Mouse (Mus musculus) midbrain, embryonic 13.5 days (tissue): ENCODE data around the gene Itgb2. TPM values are rescaled to one million over a fixed set of nuclear protein-coding genes. Genes with fewer than 3 reads are reported as not detected.
A peak's percentile ranks its signal among the peaks of the same experiment; 100 is the strongest.

ENCODE experiments used
- ATAC-seq: fragments of 200-750 bp; cut with Nextera tagmentation; 2 replicates; pipeline ENCODE4 v1.8.0; 2017; ENCODE audit warnings: mild to moderate bottlenecking, moderate TSS enrichment, moderate library complexity
- H3K27ac ChIP-seq: fragments of 300-500 bp; sonication (generic); 2 replicates; pipeline ENCODE4 v1.5.1; 2015; ENCODE audit warnings: inconsistent platforms, mild to moderate bottlenecking, moderate library complexity
- H3K27me3 ChIP-seq: fragments of 300-500 bp; sonication (generic); 2 replicates; pipeline ENCODE4 v1.6.1; 2015; ENCODE audit warnings: mild to moderate bottlenecking, inconsistent platforms
- H3K36me3 ChIP-seq: fragments of 300-500 bp; sonication (generic); 2 replicates; pipeline ENCODE4 v1.6.1; 2015; ENCODE audit warnings: mild to moderate bottlenecking, inconsistent platforms
- H3K4me1 ChIP-seq: fragments of 300-500 bp; sonication (generic); replicated peaks from 2 replicates; pipeline ENCODE4 v1.6.1; 2015; ENCODE audit warnings: inconsistent platforms
- H3K4me2 ChIP-seq: fragments of 300-500 bp; sonication (generic); replicated peaks from 2 replicates; pipeline ENCODE4 v1.6.1; 2015; ENCODE audit warnings: moderate library complexity, mild to moderate bottlenecking, inconsistent platforms
- H3K4me3 ChIP-seq: fragments of 300-500 bp; sonication (generic); replicated peaks from 2 replicates; pipeline ENCODE4 v1.5.1; 2015; ENCODE audit warnings: mild to moderate bottlenecking, inconsistent platforms
- H3K9ac ChIP-seq: fragments of 300-500 bp; sonication (generic); replicated peaks from 2 replicates; pipeline ENCODE4 v1.6.1; 2015; ENCODE audit warnings: mild to moderate bottlenecking, inconsistent platforms
- H3K9me3 ChIP-seq: fragments of 300-500 bp; sonication (generic); 2 replicates; pipeline ENCODE4 v1.6.1; 2016; ENCODE audit warnings: mild to moderate bottlenecking, inconsistent platforms
- WGBS: fragments of 180-500 bp; shearing (Covaris S2); methylation state at CpG from one replicate; pipeline ENCODE4 v1.1.7; 2015; 5-methylcytosine and 5-hydroxymethylcytosine counted together
- polyA plus RNA-seq: library from polyadenylated mRNA; unstranded; fragments of >200 nt; fragmentation: Nextera tagmentation; extraction: Ambion mirVana; gene quantifications from 2 replicates; pipeline ENCODE4 v1.2.1, GENCODE M21; 2015

Gene Itgb2
- polyA plus RNA-seq, 1 experiment from 2014 or later = 0.87 TPM

GRCm38 (mm10) chr10:77604111-77604510 lies 74.1 kb downstream of the Itgb2 start:
- no peak overlapping the region for H3K4me2 ChIP-seq
- no peaks in the 10 kb centered on the region for H3K27me3 ChIP-seq
- peaks cover 3% of the 10 kb centered on the region for H3K36me3 ChIP-seq

GRCm38 (mm10) chr10:77604958-77605357 lies 74.9 kb downstream of the Itgb2 start:
- Histone ChIP-seq H3K9ac (no peak overlapping the region), H3K4me1 (peaks cover 22% of the 10 kb centered on the region), H3K36me3 (peaks cover 5% of the 10 kb centered on the region), H3K27me3 (no peaks in the 10 kb centered on the region), H3K9me3 (no peaks in the 10 kb centered on the region), H3K4me2 (no peak overlapping the region), H3K4me3 (no peak overlapping the region), H3K27ac (0 out of 2 replicates have a peak overlapping the region, but pooled peaks have one; percentile 92)
- ATAC-seq = no peak
- WGBS = 93% methylated on average over 5 of the region's 5 CpGs

More at GRCm38 (mm10) chr10:77604111-77604510, 74.1 kb downstream of the Itgb2 start:
- WGBS = 95% methylated on average over 6 of the region's 6 CpGs
- Histone ChIP-seq H3K27ac (no peak overlapping the region), H3K9me3 (no peaks in the 10 kb centered on the region), H3K4me3 (no peak overlapping the region), H3K4me1 (peaks cover 22% of the 10 kb centered on the region), H3K9ac (no peak overlapping the region)
- ATAC-seq = no peak

- H3K4me3 ChIP-seq = peak overlapping the region; percentile 76
- H3K27ac ChIP-seq = peak overlapping the region; percentile 92
- peak; percentile 21; the same call in 1 of the 2 replicates for ATAC-seq
- H3K36me3 ChIP-seq = peaks cover 9% of the 10 kb centered on the region
- peaks cover 22% of the 10 kb centered on the region for H3K4me1 ChIP-seq
- H3K9ac ChIP-seq = peak overlapping the region; percentile 85; the same call in 1 of the 2 replicates
- H3K4me2 ChIP-seq = peak overlapping the region; percentile 79
- H3K9me3 ChIP-seq = no peaks in the 10 kb centered on the region
- H3K27me3 ChIP-seq = no peaks in the 10 kb centered on the region
- WGBS = 32% methylated on average over 1 of the region's 1 CpGs
Observed at GRCm38 (mm10) chr10:77605368-77605767, 75.3 kb downstream of the Itgb2 start.

GRCm38 (mm10) chr10:77605908-77606826 lies 76.1 kb downstream of the Itgb2 start, which contains the start of the genes Sumo3 and Gm49325:
Gene Sumo3 (plus strand): TSS chr10:77606097.
Gene Gm49325 (plus strand): TSS chr10:77606197.
- Histone ChIP-seq H3K9ac (peak within 1 kb of the TSS; percentile 85), H3K36me3 (peaks cover 17% of the 10 kb centered on the region), H3K4me2 (peak within 1 kb of the TSS; percentile 79), H3K27me3 (no peaks in the 10 kb centered on the region), H3K27ac (peak within 1 kb of the TSS; percentile 92), H3K9me3 (no peaks in the 10 kb centered on the region), H3K4me3 (peak within 1 kb of the TSS; percentile 76), H3K4me1 (peaks cover 22% of the 10 kb centered on the region)
- peak; percentile 85 for ATAC-seq
- WGBS = 1% methylated on average over 113 of the region's 119 CpGs

- Histone ChIP-seq H3K4me2 (peak overlapping the region; percentile 79), H3K36me3 (peaks cover 24% of the 10 kb centered on the region), H3K9me3 (no peaks in the 10 kb centered on the region), H3K4me1 (peaks cover 25% of the 10 kb centered on the region), H3K9ac (peak overlapping the region; percentile 85), H3K27me3 (no peaks in the 10 kb centered on the region), H3K27ac (peak overlapping the region; percentile 92), H3K4me3 (peak overlapping the region; percentile 76)
- WGBS = 51% methylated on average over 7 of the region's 7 CpGs
- ATAC-seq = peak; percentile 62
Observed at GRCm38 (mm10) chr10:77606855-77607254, 76.8 kb downstream of the Itgb2 start.

GRCm38 (mm10) chr10:77607441-77607840 lies 77.4 kb downstream of the Itgb2 start:
- H3K27ac ChIP-seq = no peak overlapping the region
- 77% methylated on average over 5 of the region's 5 CpGs for WGBS
- peak overlapping the region; percentile 85; the same call in 1 of the 2 replicates for H3K9ac ChIP-seq

GRCm38 (mm10) chr10:77608589-77608988 lies 78.5 kb downstream of the Itgb2 start:
- H3K9ac ChIP-seq = no peak overlapping the region
- no peak overlapping the region for H3K4me2 ChIP-seq
- H3K27ac ChIP-seq = no peak overlapping the region
- no peak overlapping the region for H3K4me3 ChIP-seq
- H3K9me3 ChIP-seq = no peaks in the 10 kb centered on the region
- WGBS = 78% methylated on average over 8 of the region's 8 CpGs
- H3K27me3 ChIP-seq = no peaks in the 10 kb centered on the region
- H3K36me3 ChIP-seq = peaks cover 41% of the 10 kb centered on the region
- ATAC-seq = no peak
- H3K4me1 ChIP-seq = peaks cover 25% of the 10 kb centered on the region

More at GRCm38 (mm10) chr10:77607441-77607840, 77.4 kb downstream of the Itgb2 start:
- H3K4me3 ChIP-seq = peak overlapping the region; percentile 76
- ATAC-seq = no peak
- H3K27me3 ChIP-seq = no peaks in the 10 kb centered on the region
- H3K9me3 ChIP-seq = no peaks in the 10 kb centered on the region
- H3K4me1 ChIP-seq = peaks cover 25% of the 10 kb centered on the region
- H3K36me3 ChIP-seq = peaks cover 29% of the 10 kb centered on the region
- H3K4me2 ChIP-seq = peak overlapping the region; percentile 79

GRCm38 (mm10) chr10:77610221-77610961 lies 80.3 kb downstream of the Itgb2 start:
- WGBS = 94% methylated on average over 8 of the region's 8 CpGs
- H3K9me3 ChIP-seq = no peaks in the 10 kb centered on the region
- no peak overlapping the region for H3K4me3 ChIP-seq
- no peak overlapping the region for H3K27ac ChIP-seq
- peaks cover 58% of the 10 kb centered on the region for H3K36me3 ChIP-seq
- no peak overlapping the region for H3K4me2 ChIP-seq
- ATAC-seq = no peak
- peaks cover 25% of the 10 kb centered on the region for H3K4me1 ChIP-seq
- H3K27me3 ChIP-seq = no peaks in the 10 kb centered on the region
- H3K9ac ChIP-seq = peak overlapping the region; percentile 33; the same call in 1 of the 2 replicates

GRCm38 (mm10) chr10:77613409-77613808 lies 83.4 kb downstream of the Itgb2 start:
- peaks cover 7% of the 10 kb centered on the region for H3K4me1 ChIP-seq
- H3K27me3 ChIP-seq = no peaks in the 10 kb centered on the region
- H3K9me3 ChIP-seq = no peaks in the 10 kb centered on the region
- H3K27ac ChIP-seq = no peak overlapping the region
- no peak overlapping the region for H3K4me3 ChIP-seq
- H3K36me3 ChIP-seq = peaks cover 88% of the 10 kb centered on the region
- WGBS = 96% methylated on average over 3 of the region's 3 CpGs
- H3K9ac ChIP-seq = no peak overlapping the region
- ATAC-seq = no peak
- H3K4me2 ChIP-seq = no peak overlapping the region
